Mouse (Mus musculus) lung, embryonic 14.5 days (tissue): Measurements from ENCODE around the gene Slc51a. TPM values are rescaled to one million over a fixed set of nuclear protein-coding genes. Genes with fewer than 3 reads are reported as not detected.

ENCODE experiments used
- ATAC-seq: fragments of 200-750 bp; cut with Nextera tagmentation; 2 replicates; pipeline ENCODE4 v1.8.0; 2017; ENCODE audit warnings: mild to moderate bottlenecking, moderate TSS enrichment, moderate library complexity; ENCODE audit not compliant: insufficient read depth
- DNase-seq: peaks from one replicate; pipeline ENCODE4 v3.0.0-alpha.2; 2015
- H3K27ac ChIP-seq: fragments of 300-500 bp; sonication (generic); 2 replicates; pipeline ENCODE4 v1.5.1; 2014; ENCODE audit warnings: low read depth, mild to moderate bottlenecking, moderate library complexity
- H3K27me3 ChIP-seq: fragments of 300-500 bp; sonication (generic); 2 replicates; pipeline ENCODE4 v1.6.1; 2014; ENCODE audit warnings: low read length, control low read depth; ENCODE audit not compliant: insufficient read depth
- H3K36me3 ChIP-seq: fragments of 300-500 bp; sonication (generic); 2 replicates; pipeline ENCODE4 v1.6.1; 2014; ENCODE audit warnings: control low read depth; ENCODE audit not compliant: insufficient read depth
- H3K4me1 ChIP-seq: fragments of 300-500 bp; sonication (generic); 2 replicates; pipeline ENCODE4 v1.6.1; 2014; ENCODE audit warnings: antibody characterized with exemption, control low read depth; ENCODE audit not compliant: insufficient read depth
- H3K4me2 ChIP-seq: fragments of 300-500 bp; sonication (generic); 2 replicates; pipeline ENCODE4 v1.6.1; 2014; ENCODE audit warnings: mild to moderate bottlenecking
- H3K4me3 ChIP-seq: fragments of 300-500 bp; sonication (generic); 2 replicates; pipeline ENCODE4 v1.5.1; 2014; ENCODE audit warnings: low read depth, low read length
- H3K9ac ChIP-seq: fragments of 300-500 bp; sonication (generic); 2 replicates; pipeline ENCODE4 v1.6.1; 2014
- H3K9me3 ChIP-seq: fragments of 300-500 bp; sonication (generic); 2 replicates; pipeline ENCODE4 v1.6.1; 2016; ENCODE audit warnings: low read depth, low read length, control low read depth
- CTCF ChIP-seq: IDR thresholded peaks from 2 replicates; pipeline ENCODE4 v1.5.1; 2016; ENCODE audit warnings: antibody characterized with exemption, low read depth
- WGBS: fragments of 180-500 bp; shearing (Covaris S2); extraction: QIAGEN DNeasy Blood & Tissue Kit; methylation state at CpG from one replicate; pipeline ENCODE4 v1.1.7; 2014; 5-methylcytosine and 5-hydroxymethylcytosine counted together
- polyA plus RNA-seq: library from polyadenylated mRNA; unstranded; fragments of >200 nt; fragmentation: Nextera tagmentation; extraction: Ambion mirVana; gene quantifications from 2 replicates; pipeline ENCODE4 v1.2.1, GENCODE M21; 2014

The Slc51a gene
- polyA plus RNA-seq, 1 experiment from 2014 or later: 0.24 TPM

DNA sequence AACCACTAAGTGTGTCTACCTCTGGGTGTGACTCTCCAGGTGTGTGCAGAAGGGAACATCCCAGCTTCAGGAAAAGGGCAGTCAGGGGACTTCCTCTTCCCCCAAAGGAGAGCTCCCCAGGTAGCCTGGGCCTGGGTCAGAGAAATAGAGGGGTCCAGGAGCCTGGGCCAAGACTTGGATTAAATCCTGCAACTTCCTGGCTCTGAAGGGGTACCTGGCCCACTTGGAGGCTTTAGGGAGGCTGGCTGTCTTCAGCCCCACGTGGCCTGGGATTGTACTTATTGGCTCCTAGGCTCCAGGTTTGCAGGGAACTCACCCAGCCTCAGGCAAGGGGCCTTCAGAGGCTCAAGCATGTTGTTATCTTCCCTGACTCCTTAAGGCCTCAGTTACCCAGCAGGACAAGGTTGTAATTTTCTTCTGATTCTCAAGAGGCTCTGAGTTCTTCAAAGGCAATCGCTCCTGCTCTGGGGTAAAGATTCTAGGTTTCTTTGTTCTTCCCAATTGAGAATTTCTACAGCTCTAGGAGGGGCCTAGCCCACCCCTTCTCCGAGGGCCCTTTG is 20.9 kb upstream of the Slc51a start:
- WGBS: 38% methylated on average over 3 of the region's 3 CpGs
- no peaks in the 10 kb centered on the region for H3K27me3 ChIP-seq
- H3K36me3 ChIP-seq: no peaks in the 10 kb centered on the region
- peaks cover 26% of the 10 kb centered on the region for H3K4me1 ChIP-seq
- ATAC-seq: peak; percentile 19; the same call in 1 of the 2 replicates
- no peak overlapping the region for H3K4me3 ChIP-seq
- H3K9ac ChIP-seq: peak overlapping the region; percentile 17; the same call in 1 of the 2 replicates
- no peak for TF ChIP-seq CTCF
- peak overlapping the region; percentile 32; the same call in 1 of the 2 replicates for H3K4me2 ChIP-seq
- no peaks in the 10 kb centered on the region for H3K9me3 ChIP-seq
- H3K27ac ChIP-seq: peak overlapping the region; percentile 90
- DNase-seq: no peak

DNA sequence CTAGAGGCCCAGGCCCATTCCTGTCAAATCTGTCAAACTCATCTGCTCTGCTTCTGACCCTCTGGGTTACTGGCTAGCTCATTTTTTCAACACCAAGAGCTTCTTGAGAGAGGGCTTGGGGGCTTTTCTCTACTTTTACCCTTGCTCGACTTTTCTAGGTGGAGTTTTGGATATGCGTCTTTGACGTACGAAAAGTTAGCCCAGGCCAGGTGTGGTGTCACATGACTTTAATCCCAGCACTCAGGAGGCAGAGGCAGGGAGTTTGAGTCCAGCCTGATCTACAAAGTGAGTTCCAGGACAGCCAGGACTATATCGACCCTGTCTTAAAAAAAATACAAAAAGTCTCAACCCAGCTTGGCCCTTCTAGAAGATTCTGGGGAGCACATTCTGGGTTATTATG is 20.4 kb upstream of the Slc51a start:
- TF ChIP-seq CTCF: no peak
- peaks cover 26% of the 10 kb centered on the region for H3K4me1 ChIP-seq
- WGBS: 69% methylated on average over 5 of the region's 5 CpGs

DNA sequence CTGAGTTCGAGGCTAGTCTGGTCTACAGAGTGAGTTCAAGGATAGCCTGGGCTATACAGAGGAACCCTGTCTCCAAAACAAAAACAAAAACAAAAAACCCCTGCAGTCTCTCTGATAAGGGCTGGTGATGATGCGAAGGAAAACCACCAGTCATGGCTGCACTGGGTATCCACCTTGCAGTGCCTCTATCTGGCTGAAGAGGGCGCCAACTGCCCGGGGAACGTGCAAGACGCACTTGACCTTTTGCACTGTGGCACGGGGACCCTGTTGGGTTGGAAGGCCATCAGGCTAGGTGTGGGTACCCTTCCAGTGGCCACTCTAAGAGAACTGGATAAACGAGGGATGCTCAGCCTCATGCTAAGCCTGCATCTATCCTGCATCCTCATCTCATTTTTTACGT is 19.7 kb upstream of the Slc51a start:
- H3K36me3 ChIP-seq: no peaks in the 10 kb centered on the region
- 23% methylated on average over 9 of the region's 9 CpGs for WGBS

More for the DNA sequence above, 20.4 kb upstream of the Slc51a start:
- Histone ChIP-seq H3K36me3 (no peaks in the 10 kb centered on the region), H3K9ac (no peak overlapping the region; the same call in 1 of the 2 replicates), H3K4me2 (peak overlapping the region; percentile 32; the same call in 1 of the 2 replicates), H3K9me3 (no peaks in the 10 kb centered on the region), H3K4me3 (no peak overlapping the region), H3K27ac (peak overlapping the region; percentile 90), H3K27me3 (no peaks in the 10 kb centered on the region)
- DNase-seq: no peak
- no peak for ATAC-seq

DNA sequence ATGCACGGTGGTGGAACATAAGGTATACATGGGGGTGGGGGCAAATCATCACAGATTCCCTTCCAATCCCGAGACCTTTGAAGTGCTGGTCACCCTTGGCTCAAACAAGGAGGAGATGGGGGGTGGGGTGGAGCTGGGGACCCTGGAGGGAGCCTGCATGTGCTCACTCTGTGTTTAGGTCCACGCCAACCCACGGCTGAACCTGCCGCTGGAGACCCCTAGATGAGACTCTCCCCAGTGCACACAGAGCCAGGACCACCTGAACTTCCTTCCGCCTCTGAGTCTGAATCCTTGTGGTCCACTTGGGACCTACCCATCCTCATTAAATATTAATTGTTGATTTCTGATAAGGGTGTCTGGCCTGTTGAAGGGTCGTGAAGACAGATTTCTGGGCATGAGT is 19.2 kb upstream of the Slc51a start:
- no peak for ATAC-seq
- no peak overlapping the region for H3K27ac ChIP-seq
- H3K36me3 ChIP-seq: no peaks in the 10 kb centered on the region
- no peak overlapping the region for H3K4me2 ChIP-seq
- DNase-seq: no peak
- WGBS: 71% methylated on average over 7 of the region's 7 CpGs
- H3K27me3 ChIP-seq: no peaks in the 10 kb centered on the region
- H3K4me1 ChIP-seq: peaks cover 21% of the 10 kb centered on the region
- H3K9me3 ChIP-seq: no peaks in the 10 kb centered on the region
- H3K4me3 ChIP-seq: no peak overlapping the region
- no peak for TF ChIP-seq CTCF
- H3K9ac ChIP-seq: no peak overlapping the region

More for the DNA sequence above, 19.7 kb upstream of the Slc51a start:
- H3K27me3 ChIP-seq: no peaks in the 10 kb centered on the region
- peak; percentile 84 for TF ChIP-seq CTCF
- no peak overlapping the region; the same call in 1 of the 2 replicates for H3K4me2 ChIP-seq
- DNase-seq (peak; percentile 60), ATAC-seq (no peak)
- H3K4me3 ChIP-seq: no peak overlapping the region
- H3K27ac ChIP-seq: no peak overlapping the region; the same call in 1 of the 2 replicates
- H3K9me3 ChIP-seq: no peaks in the 10 kb centered on the region
- no peak overlapping the region for H3K9ac ChIP-seq
- H3K4me1 ChIP-seq: peaks cover 21% of the 10 kb centered on the region

DNA sequence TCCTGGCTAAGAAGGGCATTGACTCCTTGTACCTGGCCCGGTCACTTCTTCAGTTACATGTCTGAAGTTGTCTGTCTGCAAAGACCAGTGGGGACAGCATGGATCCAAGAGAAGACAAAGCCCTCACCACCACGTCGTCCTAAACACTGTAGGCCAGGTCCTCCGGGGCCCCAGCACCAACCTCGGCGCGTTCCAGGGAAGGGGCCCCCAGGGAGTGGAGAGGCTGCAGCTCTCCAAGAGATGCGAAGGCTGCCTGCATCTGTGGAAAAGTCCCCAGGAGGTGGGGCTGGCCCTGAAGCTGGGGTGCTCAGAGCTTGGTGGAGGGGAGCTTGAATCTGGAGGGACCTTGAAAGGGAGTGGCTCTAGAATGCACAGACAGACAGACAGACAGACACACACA is 18.6 kb upstream of the Slc51a start:
- no peak for TF ChIP-seq CTCF
- Histone ChIP-seq H3K4me2 (no peak overlapping the region), H3K27ac (no peak overlapping the region), H3K36me3 (no peaks in the 10 kb centered on the region), H3K9me3 (no peaks in the 10 kb centered on the region), H3K4me3 (no peak overlapping the region), H3K27me3 (no peaks in the 10 kb centered on the region), H3K9ac (no peak overlapping the region), H3K4me1 (peaks cover 21% of the 10 kb centered on the region)
- ATAC-seq (no peak), DNase-seq (no peak)
- WGBS: 80% methylated on average over 8 of the region's 8 CpGs

DNA sequence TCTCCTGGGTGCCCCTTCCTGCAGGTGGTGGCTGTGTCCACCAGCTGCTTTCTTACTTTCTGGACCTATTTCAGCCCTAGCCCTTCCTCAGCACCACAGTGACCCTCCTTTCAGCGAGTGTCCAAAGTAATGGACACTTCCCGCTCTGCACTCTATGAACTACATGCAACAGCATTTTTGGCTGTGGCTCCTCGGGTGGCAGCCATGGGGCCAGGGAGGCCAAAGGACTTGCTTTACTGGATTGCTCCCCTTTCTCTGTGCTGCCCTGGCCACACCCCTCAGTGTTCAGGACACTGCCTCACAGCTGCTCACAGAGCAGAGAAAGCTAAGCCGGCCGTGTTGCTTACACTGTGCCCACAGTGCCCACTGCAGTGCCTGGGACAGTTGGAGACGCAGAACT is 16.0 kb upstream of the Slc51a start:
- no peaks in the 10 kb centered on the region for H3K27me3 ChIP-seq
- no peak for ATAC-seq
- TF ChIP-seq CTCF: no peak

DNA sequence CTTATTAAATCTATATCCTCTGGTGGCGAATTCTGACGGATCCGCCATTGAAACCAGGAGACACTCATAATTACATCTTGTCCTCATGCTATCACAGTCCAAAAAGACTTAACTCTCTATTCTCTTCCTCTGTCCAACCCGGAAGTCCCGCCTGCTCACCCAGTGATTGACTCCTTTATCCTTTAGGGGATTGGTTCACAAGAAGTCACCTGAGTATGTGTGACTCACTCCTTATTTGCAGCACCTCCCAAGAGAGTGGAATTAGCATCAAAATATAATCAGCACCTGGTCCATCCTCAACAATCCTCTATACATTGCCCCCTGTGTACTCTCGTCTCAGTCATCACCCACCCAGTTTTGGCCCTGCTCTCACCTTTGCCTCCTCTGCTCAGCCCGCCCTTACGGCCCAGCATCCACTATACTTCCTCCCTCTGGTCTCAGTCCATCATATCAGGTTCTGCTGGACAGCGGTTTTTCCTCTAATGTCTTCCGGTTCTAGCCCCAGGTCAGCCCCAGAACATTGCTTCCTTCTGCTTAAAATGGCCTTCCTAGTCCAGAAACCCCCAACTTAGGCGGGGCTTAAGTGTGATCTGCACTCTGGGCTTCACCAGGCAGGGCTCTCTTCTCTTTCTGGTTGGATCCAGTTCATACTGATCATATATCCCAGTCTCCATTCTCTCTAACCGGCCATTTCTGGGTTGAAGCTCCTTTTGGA is 15.1 kb upstream of the Slc51a start:
- TF ChIP-seq CTCF: no peak
- Histone ChIP-seq H3K4me3 (no peak overlapping the region), H3K36me3 (no peaks in the 10 kb centered on the region), H3K27ac (no peak overlapping the region), H3K27me3 (no peaks in the 10 kb centered on the region), H3K4me1 (no peaks in the 10 kb centered on the region), H3K4me2 (no peak overlapping the region), H3K9me3 (no peaks in the 10 kb centered on the region), H3K9ac (no peak overlapping the region)
- DNase-seq (no peak), ATAC-seq (no peak)
- WGBS: 79% methylated on average over 12 of the region's 12 CpGs

More for the DNA sequence above, 16.0 kb upstream of the Slc51a start:
- Histone ChIP-seq H3K9me3 (no peaks in the 10 kb centered on the region), H3K4me3 (no peak overlapping the region), H3K4me1 (peaks cover under 1% of the 10 kb centered on the region; the same call in 1 of the 2 replicates), H3K36me3 (no peaks in the 10 kb centered on the region), H3K9ac (no peak overlapping the region), H3K27ac (no peak overlapping the region), H3K4me2 (no peak overlapping the region)
- WGBS: 80% methylated on average over 6 of the region's 6 CpGs
- DNase-seq: no peak
